Mouse (Mus musculus) layer of hippocampus, adult 9-10 months (tissue): ENCODE results near the gene Hist1h2aa.

Source experiments
- DNase-seq: peaks from one replicate; pipeline ENCODE4 v3.0.0; 2022; ENCODE audit warnings: low spot score

Hist1h2aa gene

DNA sequence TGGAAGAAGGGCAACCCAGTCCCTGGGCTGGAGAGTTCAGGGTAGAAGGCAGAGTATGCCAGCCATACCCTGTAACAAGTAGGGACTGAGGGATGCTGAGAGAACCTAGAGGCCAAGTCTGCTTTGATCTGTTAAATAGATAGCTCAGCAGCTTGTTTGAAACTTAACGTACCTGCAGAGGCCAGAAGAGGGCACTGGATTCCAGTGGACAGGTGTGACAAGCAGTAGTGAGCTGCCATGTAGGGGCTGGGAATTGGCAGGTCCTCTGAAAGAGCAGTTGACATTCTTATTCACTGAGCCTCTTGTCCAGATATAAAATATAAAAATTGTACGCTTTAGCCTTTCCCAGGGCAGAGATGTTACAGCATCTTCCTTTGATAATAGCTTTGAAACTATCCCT lies 8.6 kb downstream of the Hist1h2aa start:
- no peak for DNase-seq

GRCm38 (mm10) chr13:23946254-23946653 lies 12.0 kb downstream of the Hist1h2aa start:
- DNase-seq = no peak

DNA sequence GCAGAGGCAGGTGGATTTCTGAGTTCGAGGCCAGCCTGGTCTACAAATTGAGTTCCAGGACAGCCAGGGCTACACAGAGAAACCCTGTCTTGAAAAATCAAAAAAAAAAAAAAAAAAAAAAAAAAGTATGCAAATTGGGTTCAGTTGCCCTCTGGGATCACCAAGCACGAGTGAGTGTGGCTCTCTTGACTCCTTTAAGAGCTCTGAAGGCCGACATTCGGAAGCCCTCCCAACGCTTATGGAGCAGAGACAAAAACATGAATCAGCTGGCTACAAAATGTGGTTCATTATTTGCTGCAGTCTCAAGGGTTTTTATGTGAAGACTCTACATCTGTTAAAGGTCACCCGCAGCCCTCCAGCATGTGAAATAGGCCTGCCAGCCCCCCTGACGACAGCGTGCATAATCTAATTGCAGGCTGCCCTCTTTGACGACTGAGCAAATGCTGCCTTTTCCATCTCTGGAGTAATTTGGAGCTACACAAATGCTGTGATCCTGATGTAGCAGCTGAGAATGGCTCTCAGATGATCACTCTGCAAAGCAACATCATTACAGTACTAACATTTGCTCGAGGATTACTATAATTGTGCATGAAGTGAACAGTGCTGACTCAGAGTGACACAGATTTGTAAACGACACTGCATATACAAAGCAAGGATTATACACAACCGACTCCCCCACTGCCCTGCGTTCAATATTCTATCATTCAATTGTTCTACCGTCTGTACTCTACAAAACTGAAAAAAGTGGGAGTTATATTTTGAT lies 15.4 kb downstream of the Hist1h2aa start:
- DNase-seq = no peak

DNA sequence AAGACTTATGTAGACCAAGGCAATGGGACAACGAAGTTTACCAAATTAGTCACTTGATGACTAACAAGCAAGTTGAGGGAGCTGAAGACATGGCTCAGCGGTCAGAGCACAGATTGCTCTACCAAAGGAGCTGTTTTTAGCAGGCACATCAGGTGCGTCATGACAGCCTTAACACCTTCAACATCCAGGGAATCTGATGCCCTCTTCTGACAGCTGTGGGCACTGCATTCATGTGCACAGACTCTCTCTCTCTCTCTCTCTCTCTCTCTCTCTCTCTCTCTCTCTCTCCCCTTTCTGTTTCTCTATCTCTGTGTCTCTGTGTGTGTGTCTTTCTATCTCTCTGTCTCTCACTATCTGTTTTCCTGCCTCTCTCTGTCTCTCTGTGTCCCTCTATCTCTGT lies 16.7 kb downstream of the Hist1h2aa start:
- no peak for DNase-seq

- DNase-seq = no peak
These were observed 25.5 kb downstream of the Hist1h2aa start for GRCm38 (mm10) chr13:23959776-23960175.

DNA sequence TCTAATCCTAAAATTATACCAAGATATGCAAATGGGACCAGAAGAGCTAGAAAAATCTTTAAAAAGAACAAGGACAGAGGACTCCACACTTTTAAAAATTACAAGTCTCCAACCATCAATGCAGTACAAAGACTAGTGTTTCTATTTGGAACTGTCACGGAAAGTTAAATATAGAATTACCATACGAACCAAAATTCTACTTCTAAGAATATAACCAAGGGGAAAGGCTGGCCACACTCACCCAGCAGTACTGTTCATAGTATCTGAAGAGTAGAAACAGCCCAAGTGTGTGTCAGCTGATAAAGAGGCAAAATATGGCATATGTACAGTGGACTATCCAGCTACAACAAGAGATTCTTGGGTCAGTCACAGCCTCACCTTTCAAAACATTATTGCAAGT lies 30.6 kb downstream of the Hist1h2aa start:
- no peak for DNase-seq

- DNase-seq = no peak
These were observed 37.6 kb downstream of the Hist1h2aa start for GRCm38 (mm10) chr13:23971870-23972269.

- no peak for DNase-seq
These were observed 38.0 kb downstream of the Hist1h2aa start for GRCm38 (mm10) chr13:23972271-23972670.
